Mouse (Mus musculus) hindbrain, embryonic 12.5 days (tissue): Measurements from ENCODE around the gene Cd37. TPM values are rescaled to one million over a fixed set of nuclear protein-coding genes. Genes with fewer than 3 reads are reported as not detected.

Experiments used
- ATAC-seq: fragments of 200-750 bp; cut with Nextera tagmentation; 2 replicates; pipeline ENCODE4 v1.8.0; 2017; ENCODE audit warnings: moderate TSS enrichment; ENCODE audit not compliant: low FRiP score
- H3K27ac ChIP-seq: fragments of 300-500 bp; sonication (generic); 2 replicates; pipeline ENCODE4 v1.5.1; 2016; ENCODE audit warnings: mild to moderate bottlenecking
- H3K27me3 ChIP-seq: fragments of 300-500 bp; sonication (generic); 2 replicates; pipeline ENCODE4 v1.6.1; 2016; ENCODE audit warnings: mild to moderate bottlenecking
- H3K36me3 ChIP-seq: fragments of 300-500 bp; sonication (generic); 2 replicates; pipeline ENCODE4 v1.6.1; 2016; ENCODE audit warnings: mild to moderate bottlenecking
- H3K4me1 ChIP-seq: fragments of 300-500 bp; sonication (generic); 2 replicates; pipeline ENCODE4 v1.6.1; 2016
- H3K4me2 ChIP-seq: fragments of 300-500 bp; sonication (generic); replicated peaks from 2 replicates; pipeline ENCODE4 v1.6.1; 2016; ENCODE audit warnings: mild to moderate bottlenecking
- H3K4me3 ChIP-seq: fragments of 300-500 bp; sonication (generic); 2 replicates; pipeline ENCODE4 v1.5.1; 2016; ENCODE audit warnings: mild to moderate bottlenecking
- H3K9ac ChIP-seq: fragments of 300-500 bp; sonication (generic); 2 replicates; pipeline ENCODE4 v1.6.1; 2016; ENCODE audit warnings: mild to moderate bottlenecking, moderate library complexity
- H3K9me3 ChIP-seq: fragments of 300-500 bp; sonication (generic); replicated peaks from 2 replicates; pipeline ENCODE4 v1.6.1; 2016; ENCODE audit warnings: mild to moderate bottlenecking
- WGBS: fragments of 180-500 bp; shearing (Covaris S2); methylation state at CpG from one replicate; pipeline ENCODE4 v1.1.7; 2016; 5-methylcytosine and 5-hydroxymethylcytosine counted together
- polyA plus RNA-seq: library from polyadenylated mRNA; unstranded; fragments of >200 nt; fragmentation: Nextera tagmentation; extraction: Ambion mirVana; gene quantifications from 2 replicates; pipeline ENCODE4 v1.2.1, GENCODE M21; 2016

Cd37 gene
- polyA plus RNA-seq, 1 experiment from 2014 or later: 1.3 TPM

- H3K4me2 ChIP-seq: no peak overlapping the region
- H3K4me1 ChIP-seq: peaks cover 9% of the 10 kb centered on the region
- H3K27me3 ChIP-seq: peaks cover 27% of the 10 kb centered on the region
- H3K9ac ChIP-seq: no peak overlapping the region
- ATAC-seq: no peak
- no peaks in the 10 kb centered on the region for H3K36me3 ChIP-seq
- no peak overlapping the region for H3K4me3 ChIP-seq
- no peaks in the 10 kb centered on the region for H3K9me3 ChIP-seq
- WGBS: 56% methylated on average over 13 of the region's 13 CpGs
- no peak overlapping the region for H3K27ac ChIP-seq
Observed at GRCm38 (mm10) chr7:45195341-45196175, 43.4 kb downstream of the Cd37 start.

GRCm38 (mm10) chr7:45193871-45194785 is 44.8 kb downstream of the Cd37 start:
- ATAC-seq: no peak
- 74% methylated on average over 17 of the region's 17 CpGs for WGBS
- no peaks in the 10 kb centered on the region for H3K9me3 ChIP-seq
- peaks cover 9% of the 10 kb centered on the region for H3K4me1 ChIP-seq
- no peak overlapping the region for H3K9ac ChIP-seq
- H3K27me3 ChIP-seq: peaks cover 31% of the 10 kb centered on the region
- no peak overlapping the region for H3K4me2 ChIP-seq
- H3K4me3 ChIP-seq: no peak overlapping the region
- no peak overlapping the region for H3K27ac ChIP-seq
- H3K36me3 ChIP-seq: no peaks in the 10 kb centered on the region

GRCm38 (mm10) chr7:45193406-45193805 is 45.5 kb downstream of the Cd37 start:
- no peak overlapping the region for H3K27ac ChIP-seq
- no peak overlapping the region for H3K9ac ChIP-seq
- no peaks in the 10 kb centered on the region for H3K9me3 ChIP-seq
- ATAC-seq: no peak
- H3K4me1 ChIP-seq: peaks cover 9% of the 10 kb centered on the region
- no peak overlapping the region for H3K4me2 ChIP-seq
- H3K4me3 ChIP-seq: no peak overlapping the region
- no peaks in the 10 kb centered on the region for H3K36me3 ChIP-seq
- WGBS: 61% methylated on average over 5 of the region's 5 CpGs
- peaks cover 36% of the 10 kb centered on the region for H3K27me3 ChIP-seq

DNA sequence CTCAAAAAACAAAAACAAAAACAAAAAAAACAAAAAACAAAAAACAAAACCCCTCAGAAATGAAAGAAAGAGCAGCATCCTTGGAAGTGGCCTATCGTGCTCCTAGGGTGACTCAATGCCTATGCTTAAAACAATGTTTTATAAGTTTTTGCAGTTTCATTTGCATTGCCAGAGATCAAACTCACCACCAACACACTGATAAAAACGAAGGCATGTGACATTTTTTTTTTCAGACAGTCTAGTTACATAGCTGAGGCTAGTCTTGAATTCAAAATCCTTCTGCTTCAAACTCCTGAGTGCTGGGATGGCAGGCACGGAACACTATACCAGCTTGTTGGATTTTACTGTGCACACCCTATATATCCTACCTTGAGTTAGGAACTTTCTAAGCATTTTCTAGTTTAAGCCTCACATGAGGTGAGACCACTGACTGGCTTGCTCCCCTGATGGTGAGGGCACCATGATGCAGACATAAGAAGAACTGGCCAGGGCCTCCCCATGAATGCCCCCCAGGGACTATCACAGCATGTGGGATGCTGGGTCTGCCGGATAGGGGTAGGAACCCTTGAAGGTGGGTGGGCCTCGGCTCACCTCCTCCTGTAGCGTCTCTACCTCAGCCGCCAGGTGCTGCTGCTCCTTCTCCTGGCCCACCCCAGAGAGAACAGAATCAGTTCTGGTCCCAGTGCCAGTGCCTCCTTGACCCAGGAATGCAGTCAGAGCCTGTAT is 46.2 kb downstream of the Cd37 start:
- Histone ChIP-seq H3K9me3 (no peaks in the 10 kb centered on the region), H3K9ac (no peak overlapping the region), H3K36me3 (no peaks in the 10 kb centered on the region), H3K4me3 (no peak overlapping the region), H3K27ac (no peak overlapping the region), H3K27me3 (peaks cover 43% of the 10 kb centered on the region), H3K4me2 (no peak overlapping the region), H3K4me1 (peaks cover 9% of the 10 kb centered on the region)
- ATAC-seq: no peak
- WGBS: 75% methylated on average over 7 of the region's 7 CpGs

DNA sequence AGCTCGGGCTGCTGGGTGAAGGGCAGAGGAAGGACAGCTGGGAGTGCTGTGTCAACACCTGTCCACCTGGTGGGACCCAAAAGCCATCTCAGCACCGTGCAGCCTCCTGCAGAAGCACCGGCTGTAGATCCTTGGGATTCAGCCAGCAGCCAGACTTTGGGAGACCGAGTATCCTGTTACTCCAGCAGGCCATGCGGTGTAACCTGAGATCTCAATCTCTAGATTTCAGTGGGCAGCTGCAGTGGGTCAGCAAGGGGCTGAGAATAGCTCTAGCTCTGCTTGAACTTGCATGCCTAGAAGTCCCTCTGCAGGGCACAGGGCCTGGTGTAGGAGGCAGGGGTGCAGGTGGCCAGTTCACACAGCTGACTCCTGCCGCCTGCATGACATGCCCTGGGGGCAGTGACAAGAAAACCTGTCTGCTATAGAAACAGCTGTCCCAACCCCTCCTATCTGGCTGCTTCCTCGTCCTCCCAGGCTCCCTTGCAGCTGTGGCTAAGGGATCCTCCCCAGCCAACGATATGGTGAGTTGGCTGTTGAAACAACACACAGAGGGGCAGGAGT is 47.0 kb downstream of the Cd37 start:
- peak; percentile 24; the same call in 1 of the 2 replicates for ATAC-seq
- Histone ChIP-seq H3K4me3 (no peak overlapping the region), H3K4me1 (peaks cover 9% of the 10 kb centered on the region), H3K27ac (no peak overlapping the region), H3K36me3 (no peaks in the 10 kb centered on the region), H3K9me3 (no peaks in the 10 kb centered on the region), H3K4me2 (no peak overlapping the region; the same call in 1 of the 2 replicates), H3K9ac (no peak overlapping the region), H3K27me3 (peaks cover 44% of the 10 kb centered on the region)
- 21% methylated on average over 8 of the region's 8 CpGs for WGBS

- H3K27me3 ChIP-seq: peaks cover 46% of the 10 kb centered on the region
- 76% methylated on average over 2 of the region's 2 CpGs for WGBS
Observed at GRCm38 (mm10) chr7:45191161-45191560, 47.8 kb downstream of the Cd37 start.

DNA sequence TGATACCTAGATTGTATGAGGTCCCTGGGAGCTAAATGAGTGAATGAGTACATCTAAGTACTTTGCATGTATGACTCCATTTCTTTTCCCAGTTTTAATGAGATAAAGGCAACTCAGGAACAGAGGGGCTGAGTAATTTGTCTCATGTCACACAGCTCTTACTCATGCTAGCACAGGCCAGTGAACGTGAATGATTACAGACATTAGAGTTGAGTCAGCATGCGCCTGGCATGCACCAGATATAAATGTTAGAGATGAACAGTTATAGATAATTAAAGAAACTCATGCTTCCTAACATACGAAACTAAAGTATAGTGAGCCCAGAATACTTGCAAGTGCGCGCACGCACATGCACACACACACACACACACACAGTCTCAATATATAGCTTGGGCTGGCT is 48.7 kb downstream of the Cd37 start:
- Histone ChIP-seq H3K4me2 (no peak overlapping the region), H3K27me3 (peaks cover 54% of the 10 kb centered on the region), H3K9me3 (no peaks in the 10 kb centered on the region), H3K4me3 (no peak overlapping the region), H3K9ac (no peak overlapping the region), H3K4me1 (peaks cover 9% of the 10 kb centered on the region), H3K36me3 (no peaks in the 10 kb centered on the region), H3K27ac (no peak overlapping the region)
- 91% methylated on average over 6 of the region's 6 CpGs for WGBS
- no peak for ATAC-seq

More at GRCm38 (mm10) chr7:45191161-45191560, 47.8 kb downstream of the Cd37 start:
- Histone ChIP-seq H3K4me1 (peaks cover 9% of the 10 kb centered on the region), H3K36me3 (no peaks in the 10 kb centered on the region), H3K9me3 (no peaks in the 10 kb centered on the region), H3K4me3 (no peak overlapping the region), H3K4me2 (no peak overlapping the region), H3K27ac (no peak overlapping the region), H3K9ac (no peak overlapping the region)
- no peak for ATAC-seq

DNA sequence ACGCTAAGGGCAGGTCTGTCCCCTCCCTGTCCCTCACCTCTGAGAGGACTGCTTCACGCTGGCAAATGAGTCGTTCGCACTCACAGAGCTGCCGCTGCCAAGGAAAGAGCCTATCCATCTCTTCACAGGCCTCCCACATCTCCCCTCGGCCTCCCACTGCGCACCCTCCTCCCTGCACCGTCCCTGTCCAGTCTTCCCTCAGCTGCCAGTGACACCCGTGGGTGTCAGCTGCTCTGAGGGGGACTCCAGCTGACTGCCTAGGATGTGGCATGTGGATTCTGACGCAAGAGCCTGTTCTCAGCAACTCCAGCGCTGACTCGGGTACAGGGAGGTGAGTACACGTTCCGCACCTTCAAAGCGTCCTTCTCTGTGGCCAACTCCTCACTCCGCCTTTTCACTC is 49.3 kb downstream of the Cd37 start:
- Histone ChIP-seq H3K27me3 (peaks cover 59% of the 10 kb centered on the region), H3K27ac (no peak overlapping the region), H3K36me3 (no peaks in the 10 kb centered on the region), H3K4me2 (no peak overlapping the region), H3K9me3 (no peaks in the 10 kb centered on the region), H3K9ac (no peak overlapping the region), H3K4me3 (no peak overlapping the region), H3K4me1 (peaks cover 14% of the 10 kb centered on the region)
- 56% methylated on average over 16 of the region's 16 CpGs for WGBS
- no peak for ATAC-seq

- Histone ChIP-seq H3K27ac (no peak overlapping the region), H3K4me1 (peaks cover 22% of the 10 kb centered on the region), H3K4me2 (no peak overlapping the region), H3K4me3 (no peak overlapping the region), H3K27me3 (peaks cover 87% of the 10 kb centered on the region), H3K9ac (no peak overlapping the region), H3K36me3 (no peaks in the 10 kb centered on the region), H3K9me3 (no peaks in the 10 kb centered on the region)
- 72% methylated on average over 7 of the region's 7 CpGs for WGBS
- ATAC-seq: no peak
Observed at GRCm38 (mm10) chr7:45185921-45186320, 53.0 kb downstream of the Cd37 start.

- H3K4me2 ChIP-seq: no peak overlapping the region
- no peak overlapping the region for H3K27ac ChIP-seq
- no peak overlapping the region for H3K9ac ChIP-seq
- no peaks in the 10 kb centered on the region for H3K36me3 ChIP-seq
- ATAC-seq: no peak
- H3K27me3 ChIP-seq: peaks cover 93% of the 10 kb centered on the region
- WGBS: 75% methylated on average over 7 of the region's 7 CpGs
- no peak overlapping the region for H3K4me3 ChIP-seq
- H3K9me3 ChIP-seq: no peaks in the 10 kb centered on the region
- peaks cover 24% of the 10 kb centered on the region for H3K4me1 ChIP-seq
Observed at GRCm38 (mm10) chr7:45183672-45184071, 55.2 kb downstream of the Cd37 start.
